Mouse (Mus musculus): Measurements from ENCODE around the gene Tmem52. TPM values are rescaled to one million over a fixed set of nuclear protein-coding genes. Genes with fewer than 3 reads are reported as not detected.
"Not testable (repeated sequence)": the region's sequence is repeated elsewhere in the genome, so short reads cannot be mapped to it uniquely, and the experiment has no call there.

Tmem52 gene
- total RNA-seq, 2 experiments from 2014 or later: 5.0 to 6.7 TPM

- no peak for DNase-seq (ENCODE audit: low spot score in 2 of 2)
- no peak overlapping the region for H3K27ac ChIP-seq
- no peak overlapping the region for H3K4me3 ChIP-seq
- TF ChIP-seq CTCF (conservative IDR thresholded peaks at IDR 0.05): no peak
These were observed 5.3 kb upstream of the Tmem52 start for GRCm38 (mm10) chr4:155463611-155464010.

- Histone ChIP-seq H3K27ac (no peak overlapping the region), H3K4me3 (no peak overlapping the region)
- no peak for TF ChIP-seq CTCF (conservative IDR thresholded peaks at IDR 0.05)
- no peak for DNase-seq (ENCODE audit: low spot score in 2 of 2)
These were observed 4.9 kb upstream of the Tmem52 start for GRCm38 (mm10) chr4:155464061-155464460.

GRCm38 (mm10) chr4:155465607-155466006 lies 3.3 kb upstream of the Tmem52 start:
- H3K4me3 ChIP-seq: no peak overlapping the region
- no peak overlapping the region for H3K27ac ChIP-seq
- no peak for TF ChIP-seq CTCF (conservative IDR thresholded peaks at IDR 0.05)
- no peak for DNase-seq (ENCODE audit: low spot score in 2 of 2)

DNA sequence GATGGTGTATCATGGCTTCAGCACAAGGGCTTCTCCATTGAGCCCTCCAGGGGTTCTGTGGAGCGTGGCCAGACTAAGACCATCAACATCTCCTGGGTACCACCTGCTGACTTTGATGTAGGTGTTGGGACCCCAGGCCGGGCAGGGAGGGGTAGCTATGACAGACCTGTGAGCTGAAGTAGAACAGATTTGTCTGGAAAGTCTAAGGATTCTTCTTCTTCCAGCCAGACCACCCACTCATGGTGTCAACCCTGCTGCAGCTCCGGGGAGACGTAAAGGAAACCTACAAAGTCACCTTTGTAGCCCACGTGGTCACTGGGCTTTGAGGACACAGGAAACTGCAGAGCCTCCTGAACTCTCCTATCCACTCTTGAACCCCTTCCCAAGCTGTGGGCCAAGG lies 2.8 kb upstream of the Tmem52 start:
- Histone ChIP-seq H3K27ac (no peak overlapping the region), H3K4me3 (no peak overlapping the region)
- DNase-seq (ENCODE audit: low spot score in 2 of 2): no peak
- TF ChIP-seq CTCF (conservative IDR thresholded peaks at IDR 0.05): no peak

DNA sequence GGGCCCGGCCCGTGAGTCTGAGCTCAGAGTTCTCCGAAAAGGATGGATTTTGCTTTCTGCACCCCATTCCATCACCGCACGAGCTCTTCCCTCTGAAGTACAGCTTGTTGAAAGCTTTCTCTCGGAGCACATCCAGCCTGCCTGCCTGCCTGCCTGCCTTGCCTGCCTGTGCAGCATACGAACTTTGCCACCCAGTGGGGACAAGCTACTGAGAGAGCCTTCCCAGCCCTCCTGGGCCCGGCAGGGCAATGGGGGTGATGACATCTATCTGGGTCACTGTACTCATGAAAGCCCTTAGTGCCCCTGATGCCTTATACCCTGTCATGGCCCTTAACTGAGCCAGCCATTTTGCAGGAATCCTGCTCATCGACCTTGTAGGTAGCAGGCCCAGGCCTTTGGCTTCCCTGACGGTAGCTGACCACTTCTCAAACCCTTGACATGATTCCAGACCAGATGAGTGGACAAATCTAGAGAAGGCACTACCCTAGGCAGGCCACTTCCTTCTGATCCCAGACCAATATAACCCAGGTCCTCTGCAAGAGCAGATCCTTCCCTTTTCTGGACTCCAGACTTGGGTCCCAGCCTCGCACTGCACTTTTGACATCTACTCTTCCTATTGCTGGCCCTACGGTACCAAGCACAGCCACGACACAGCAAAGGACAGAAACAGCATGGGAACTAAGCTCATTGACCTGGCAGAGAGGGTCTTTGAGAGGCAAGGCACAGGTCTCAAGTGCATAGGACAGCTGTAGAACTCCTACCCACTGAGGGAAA lies 1.5 kb upstream of the Tmem52 start:
- Histone ChIP-seq H3K27ac (no peak overlapping the region), H3K4me3 (no peak overlapping the region)
- no peak for DNase-seq (ENCODE audit: low spot score in 2 of 2)
- TF ChIP-seq CTCF (conservative IDR thresholded peaks at IDR 0.05): no peak

- DNase-seq (ENCODE audit: low spot score in 2 of 2): no peak
- Histone ChIP-seq H3K4me3 (peak overlapping the region; percentile 22; the same call in 1 of the 2 replicates), H3K27ac (peak overlapping the region; percentile 57; the same call in 1 of the 2 replicates)
- no peak for TF ChIP-seq CTCF (conservative IDR thresholded peaks at IDR 0.05)
These were observed 812 bp downstream of the Tmem52 start for GRCm38 (mm10) chr4:155469590-155470262.

DNA sequence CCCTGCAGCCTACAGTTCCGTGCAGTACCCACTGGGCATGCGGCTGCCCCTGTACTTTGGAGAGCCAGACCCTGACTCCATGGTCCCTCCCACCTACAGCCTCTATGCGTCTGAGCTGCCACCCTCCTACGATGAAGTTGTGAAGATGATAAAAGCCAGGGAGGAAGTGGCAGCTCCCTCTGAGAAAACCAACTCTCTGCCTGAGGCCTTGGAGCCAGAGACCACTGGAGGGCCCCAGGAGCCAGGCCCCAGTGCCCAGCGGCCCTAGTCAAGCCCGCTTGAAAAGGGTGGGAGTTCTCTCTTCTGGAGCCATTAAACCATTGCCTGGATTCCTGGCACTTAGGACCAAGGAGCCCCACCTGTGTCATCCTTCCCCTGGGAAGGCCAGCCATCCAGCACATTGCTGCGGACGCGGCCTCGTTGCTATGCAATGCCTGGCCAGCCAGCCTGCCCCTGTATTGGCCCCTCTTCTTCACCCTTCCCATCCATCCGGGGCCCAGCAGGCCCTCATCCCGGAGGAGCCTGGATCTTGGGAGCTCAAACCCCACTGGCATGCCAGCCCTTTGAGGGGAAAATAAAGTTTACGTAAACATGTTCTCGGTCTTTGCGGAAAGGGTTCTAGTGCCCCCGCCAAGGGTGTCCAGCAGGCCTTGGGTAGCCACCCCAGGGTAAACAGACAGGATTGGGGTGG lies 1.5 kb downstream of the Tmem52 start:
- no peak for TF ChIP-seq CTCF (conservative IDR thresholded peaks at IDR 0.05)
- Histone ChIP-seq H3K4me3 (no peak overlapping the region), H3K27ac (no peak overlapping the region)
- no peak for DNase-seq (ENCODE audit: low spot score in 2 of 2)

GRCm38 (mm10) chr4:155470997-155471396 lies 2.1 kb downstream of the Tmem52 start:
- DNase-seq (ENCODE audit: low spot score in 2 of 2): no peak
- no peak for TF ChIP-seq CTCF (conservative IDR thresholded peaks at IDR 0.05)

GRCm38 (mm10) chr4:155471406-155471805 lies 2.5 kb downstream of the Tmem52 start:
- no peak for DNase-seq (ENCODE audit: low spot score in 2 of 2)
- no peak for TF ChIP-seq CTCF (conservative IDR thresholded peaks at IDR 0.05)
- H3K27ac ChIP-seq: no peak overlapping the region
- H3K4me3 ChIP-seq: no peak overlapping the region

More at GRCm38 (mm10) chr4:155470997-155471396, 2.1 kb downstream of the Tmem52 start:
- Histone ChIP-seq H3K4me3 (no peak overlapping the region), H3K27ac (no peak overlapping the region)

DNA sequence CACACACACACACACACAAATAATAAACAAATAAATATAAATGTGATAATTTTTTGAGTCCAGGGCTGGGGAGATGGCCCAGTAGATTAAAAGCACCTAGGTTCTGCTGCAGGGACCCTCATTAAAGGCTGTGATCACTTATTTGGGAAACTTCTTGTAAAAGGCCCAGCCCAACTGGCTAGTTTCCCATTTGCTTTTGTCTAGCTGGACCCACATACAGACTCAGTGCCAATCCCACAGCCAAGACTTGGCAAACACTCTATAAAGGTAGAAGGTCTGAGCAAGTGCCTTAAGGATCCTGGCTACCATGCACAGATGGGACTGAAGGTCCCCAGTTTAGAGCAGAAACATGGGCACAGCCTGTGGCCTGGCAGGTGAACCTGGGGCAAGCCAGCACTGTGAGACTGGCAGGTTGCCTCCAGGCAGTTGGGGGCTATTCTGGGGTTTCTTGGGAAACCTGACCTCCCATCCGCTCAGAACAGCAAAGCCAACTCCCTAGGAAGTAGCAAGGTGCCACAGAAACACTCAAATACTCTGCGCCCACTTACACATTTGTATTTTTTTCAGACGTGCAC lies 3.9 kb downstream of the Tmem52 start:
- H3K27ac ChIP-seq: peak overlapping the region; percentile 20; the same call in 1 of the 2 replicates
- no peak for TF ChIP-seq CTCF (conservative IDR thresholded peaks at IDR 0.05)
- H3K4me3 ChIP-seq: no peak overlapping the region
- no peak for DNase-seq (ENCODE audit: low spot score in 2 of 2)

DNA sequence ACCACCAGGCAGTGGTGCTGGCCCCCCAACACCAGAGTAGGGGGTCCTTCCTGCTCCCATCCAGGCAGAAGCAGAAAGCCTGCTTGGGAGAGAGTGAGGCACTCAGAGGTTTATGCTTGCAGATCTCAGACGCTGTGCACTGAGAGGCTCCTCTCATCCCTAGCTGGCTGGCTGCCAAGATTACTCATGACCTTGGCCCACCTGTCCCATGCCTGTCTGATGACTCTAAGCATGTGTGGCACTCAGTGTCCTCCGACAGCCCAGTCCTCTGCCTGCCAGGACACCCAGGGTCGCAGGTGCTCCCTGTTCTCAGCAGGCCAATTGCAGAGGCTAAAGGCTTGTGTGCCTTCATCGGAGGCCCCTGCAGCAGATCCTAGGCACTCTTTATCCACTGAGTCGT lies 4.4 kb downstream of the Tmem52 start:
- Histone ChIP-seq H3K27ac (peak overlapping the region; percentile 20; the same call in 1 of the 2 replicates), H3K4me3 (no peak overlapping the region)
- no peak for DNase-seq (ENCODE audit: low spot score in 2 of 2)
- no peak for TF ChIP-seq CTCF (conservative IDR thresholded peaks at IDR 0.05)

- not testable (repeated sequence) for H3K4me3 ChIP-seq; DNase-seq (ENCODE audit: low spot score in 2 of 2); H3K27ac ChIP-seq
These were observed 4.9 kb downstream of the Tmem52 start for GRCm38 (mm10) chr4:155473796-155474195.

All from layer of hippocampus, adult 2 months (tissue).